8 mouse cellular contexts compared by ENCODE assay signal in genomic region chr17:46680760-46681373, GRCm38 (mm10). TPM values are rescaled to one million over a fixed set of nuclear protein-coding genes. Genes with fewer than 3 reads are reported as not detected.
DNase-seq lines count a peak whose midpoint lies in the region; ATAC-seq and TF ChIP-seq lines count a peak whose summit lies in the region.

Klhdc3 (minus strand) TSS chr17:46680914.

- H3K9ac ChIP-seq in hindbrain, embryonic 13.5 days, result peak within 1 kb of the TSS; percentile 82

- DNase-seq in Patski (ENCODE audit: low read depth, low spot score), result peak; percentile 91
- DNase-seq in cerebellum, postnatal 14 days, result peak; percentile 99
- DNase-seq in frontal cortex, postnatal 14 days (ENCODE audit: low spot score in 2 of 2), result peak; percentile 94 to 95
- DNase-seq in layer of hippocampus, postnatal 25 days (ENCODE audit: extremely low spot score in 1 of 2, low spot score in 1 of 2), result peak; percentile 88
- DNase-seq in lung, postnatal 25 days (ENCODE audit: low spot score), result peak; percentile 98
- DNase-seq in retina, embryonic 14.5 days (ENCODE audit: low spot score), result peak; percentile 98
- DNase-seq in thymus, postnatal 4 days, result peak; percentile 99

- H3K4me3 ChIP-seq in hindbrain, embryonic 13.5 days, result peak within 1 kb of the TSS; percentile 87

- CTCF ChIA-PET in Patski (lab: Charles Lee), result interaction anchor here (2.0 kb wide), 1 partner anchor 43 kb away, joined by 4 read pairs; no protein-coding TSS in a partner anchor

- in situ Hi-C loops in Patski (cut with MboI; ENCODE audit: low pct_unique_long_range_greater_than_20kb), result no loop called here

- no peaks in the 10 kb centered on the region for H3K27me3 ChIP-seq in Patski
- no peaks in the 10 kb centered on the region for H3K27me3 ChIP-seq in hindbrain, embryonic 13.5 days

- POLR2A ChIA-PET in Patski (lab: Charles Lee), result interaction anchor here (1.0 to 1.7 kb wide), 7 partner anchors 9 to 93 kb away, joined by 3 to 11 read pairs (median 3); partner anchors contain the start of genes Cul7, Ppp2r5d and Ptk7

- peak within 1 kb of the TSS; percentile 94 for H3K27ac ChIP-seq in hindbrain, embryonic 13.5 days

- peak within 1 kb of the TSS; percentile 96 for H3K4me2 ChIP-seq in hindbrain, embryonic 13.5 days

- TF ChIP-seq CTCF in Patski (IDR thresholded peaks at IDR 0.05), result no peak

- peak; percentile 91 for ATAC-seq in Patski
- ATAC-seq in hindbrain, embryonic 13.5 days (ENCODE audit: low FRiP score), result peak; percentile 97

- H3K36me3 ChIP-seq in hindbrain, embryonic 13.5 days, result peaks cover 58% of the 10 kb centered on the region

- H3K4me1 ChIP-seq in hindbrain, embryonic 13.5 days (replicated peaks), result peaks cover 34% of the 10 kb centered on the region

- WGBS in hindbrain, embryonic 13.5 days, result under 1% methylated on average over 49 of the region's 49 CpGs

- no peaks in the 10 kb centered on the region for H3K9me3 ChIP-seq in hindbrain, embryonic 13.5 days

RNA-seq across cellular contexts. Expression of gene Klhdc3, which starts in this region (rescaled TPM):
- polyA plus RNA-seq in Patski (2021), result 61.4 TPM
- polyA plus RNA-seq in hindbrain, embryonic 13.5 days (2015; fragmentation: Nextera tagmentation; extraction: Ambion mirVana), result 162 and 164 TPM in 2 replicates
- total RNA-seq in layer of hippocampus, postnatal 25 days (2021), result 100 to 1,000 TPM; 180 to 197 TPM

Comparison
In these comparisons a context has a peak if more than half of its experiments do, and no peak if none do; other contexts are left out.
1. Peak in every context shown above with its lines: DNase-seq, ATAC-seq, H3K4me3 ChIP-seq and H3K27ac ChIP-seq.